Mouse (Mus musculus) kidney, adult 2 months (tissue): ENCODE data around the gene Carmil1. TPM values are rescaled to one million over a fixed set of nuclear protein-coding genes. Genes with fewer than 3 reads are reported as not detected.

Source experiments
- DNase-seq: peaks from one replicate; pipeline ENCODE4 v3.0.0; 2021
- H3K27ac ChIP-seq: fragments of 200-500 bp; 2 replicates; pipeline ENCODE4 v1.5.1; 2012; ENCODE audit warnings: low read depth, low read length, control low read depth, inconsistent platforms; ENCODE audit not compliant: insufficient read depth
- H3K27me3 ChIP-seq: fragments of 200-500 bp; replicated peaks from 2 replicates; pipeline ENCODE4 v1.6.1; 2012; ENCODE audit warnings: mild to moderate bottlenecking, moderate library complexity, low read length, inconsistent platforms; ENCODE audit not compliant: control insufficient read depth, insufficient read depth
- H3K36me3 ChIP-seq: fragments of 200-500 bp; 2 replicates; pipeline ENCODE4 v1.6.1; 2012; ENCODE audit warnings: mild to moderate bottlenecking, moderate library complexity, low read length, inconsistent platforms; ENCODE audit not compliant: control insufficient read depth, insufficient read depth
- H3K4me1 ChIP-seq: fragments of 200-500 bp; 2 replicates; pipeline ENCODE4 v1.6.1; 2011; ENCODE audit warnings: low read length; ENCODE audit not compliant: control insufficient read depth, insufficient read depth
- H3K4me3 ChIP-seq: fragments of 200-500 bp; 2 replicates; pipeline ENCODE4 v1.5.1; 2011; ENCODE audit warnings: mild to moderate bottlenecking, low read depth, low read length, control low read depth; ENCODE audit not compliant: insufficient read depth
- CTCF ChIP-seq: fragments of 200-500 bp; conservative IDR thresholded peaks from 2 replicates; pipeline ENCODE4 v1.5.1; 2011; ENCODE audit warnings: low read depth, mild to moderate bottlenecking, control low read depth, low read length, moderate library complexity, mixed read lengths; ENCODE audit not compliant: insufficient read depth, insufficient read length
- POLR2A ChIP-seq: fragments of 200-500 bp; IDR thresholded peaks from one replicate; pipeline ENCODE4 v1.6.1; 2011; ENCODE audit warnings: low read depth, low read length, control low read depth
- WGBS: fragments of 180-500 bp; shearing (Covaris S2); methylation state at CpG from one replicate; pipeline ENCODE4 v1.1.7; 2018; 5-methylcytosine and 5-hydroxymethylcytosine counted together
- polyA plus RNA-seq: library from polyadenylated mRNA; depleted of rRNA; stranded (reverse); fragments of >200 nt; gene quantifications from 2 replicates; pipeline ENCODE4 v1.2.3, GENCODE M21; 2012

Carmil1 gene
- polyA plus RNA-seq, 1 experiment: 7.7 TPM

- H3K27me3 ChIP-seq: no peaks in the 10 kb centered on the region
- no peak for DNase-seq
- H3K4me3 ChIP-seq: no peak overlapping the region
- no peak overlapping the region for H3K27ac ChIP-seq
- 85% methylated on average over 4 of the region's 4 CpGs for WGBS
- TF ChIP-seq POLR2A: no peak
- TF ChIP-seq CTCF: no peak
- no peaks in the 10 kb centered on the region for H3K36me3 ChIP-seq
- H3K4me1 ChIP-seq: peaks cover 18% of the 10 kb centered on the region
Observed at GRCm38 (mm10) chr13:24243964-24244363, 36.6 kb downstream of the Carmil1 start.

GRCm38 (mm10) chr13:24242429-24243106 is 38.0 kb downstream of the Carmil1 start:
- TF ChIP-seq CTCF: no peak
- TF ChIP-seq POLR2A: no peak
- no peak overlapping the region for H3K4me3 ChIP-seq
- H3K4me1 ChIP-seq: peaks cover 18% of the 10 kb centered on the region
- H3K27me3 ChIP-seq: no peaks in the 10 kb centered on the region
- no peak overlapping the region for H3K27ac ChIP-seq
- WGBS: 42% methylated on average over 5 of the region's 5 CpGs
- DNase-seq: peak; percentile 42
- H3K36me3 ChIP-seq: no peaks in the 10 kb centered on the region

GRCm38 (mm10) chr13:24241201-24241600 is 39.4 kb downstream of the Carmil1 start:
- Histone ChIP-seq H3K4me3 (no peak overlapping the region), H3K27me3 (no peaks in the 10 kb centered on the region), H3K4me1 (peaks cover 13% of the 10 kb centered on the region; the same call in 1 of the 2 replicates), H3K36me3 (no peaks in the 10 kb centered on the region), H3K27ac (no peak overlapping the region)
- WGBS: 58% methylated on average over 5 of the region's 5 CpGs
- TF ChIP-seq CTCF (no peak), POLR2A (no peak)
- DNase-seq: no peak

GRCm38 (mm10) chr13:24240430-24240829 is 40.2 kb downstream of the Carmil1 start:
- TF ChIP-seq POLR2A (no peak), CTCF (no peak)
- WGBS: 80% methylated on average over 4 of the region's 4 CpGs
- Histone ChIP-seq H3K4me1 (peaks cover 12% of the 10 kb centered on the region; the same call in 1 of the 2 replicates), H3K4me3 (no peak overlapping the region), H3K36me3 (no peaks in the 10 kb centered on the region), H3K27me3 (no peaks in the 10 kb centered on the region), H3K27ac (no peak overlapping the region)
- no peak for DNase-seq

- DNase-seq: no peak
- 70% methylated on average over 3 of the region's 3 CpGs for WGBS
- Histone ChIP-seq H3K27ac (no peak overlapping the region), H3K4me1 (peaks cover 12% of the 10 kb centered on the region; the same call in 1 of the 2 replicates), H3K4me3 (no peak overlapping the region), H3K27me3 (no peaks in the 10 kb centered on the region), H3K36me3 (no peaks in the 10 kb centered on the region)
- TF ChIP-seq CTCF: no peak
- TF ChIP-seq POLR2A: no peak
Observed at GRCm38 (mm10) chr13:24238456-24239120, 42.0 kb downstream of the Carmil1 start.

GRCm38 (mm10) chr13:24236736-24237135 is 43.9 kb downstream of the Carmil1 start:
- no peaks in the 10 kb centered on the region for H3K36me3 ChIP-seq
- peaks cover 5% of the 10 kb centered on the region; the same call in 1 of the 2 replicates for H3K4me1 ChIP-seq
- no peak overlapping the region for H3K27ac ChIP-seq
- H3K4me3 ChIP-seq: no peak overlapping the region
- TF ChIP-seq CTCF: no peak
- TF ChIP-seq POLR2A: no peak
- H3K27me3 ChIP-seq: no peaks in the 10 kb centered on the region
- DNase-seq: no peak
- WGBS: 82% methylated on average over 4 of the region's 4 CpGs

- DNase-seq: no peak
- Histone ChIP-seq H3K36me3 (no peaks in the 10 kb centered on the region), H3K4me1 (no peaks in the 10 kb centered on the region), H3K27ac (no peak overlapping the region), H3K4me3 (no peak overlapping the region), H3K27me3 (no peaks in the 10 kb centered on the region)
- 72% methylated on average over 6 of the region's 6 CpGs for WGBS
- TF ChIP-seq CTCF (no peak), POLR2A (no peak)
Observed at GRCm38 (mm10) chr13:24232750-24233149, 47.8 kb downstream of the Carmil1 start.
